Mouse (Mus musculus) left cerebral cortex, adult 6 months (tissue): Measurements from ENCODE around the gene Gm28551. TPM values are rescaled to one million over a fixed set of nuclear protein-coding genes. Genes with fewer than 3 reads are reported as not detected.

Source experiments
- long read RNA-seq, 2 experiments: library from polyadenylated mRNA; unstranded; transcript quantifications; one replicate each; pipeline ENCODE4 v2.0.0; 2019 to 2020
- polyA plus RNA-seq: library from polyadenylated mRNA; unstranded; fragments of <200 nt; fragmentation: Nextera tagmentation; gene quantifications from 2 replicates; pipeline ENCODE4 v1.2.3, GENCODE M21; 2021

Gene Gm28551
- 0.39 and 0.58 TPM in 2 replicates for polyA plus RNA-seq
- long read RNA-seq, experiment 1, partial matches to known transcripts, result 0 of 6 reads
- long read RNA-seq, experiment 1, other reads (novel, unspliced or antisense), result 4 of 6 reads
- long read RNA-seq, experiment 2, result 0 reads

GRCm38 (mm10) chr1:53352327-53353261, at the start of gene Gm28551, which contains the start of the genes Asdurf and Asnsd1:
TSS of gene Gm28551 (minus strand) at chr1:53352667.
TSS of gene Asdurf (minus strand) at chr1:53352619.
TSS of gene Asnsd1 (minus strand) at chr1:53352752.

GRCm38 (mm10) chr1:53312989-53313967, 39.2 kb downstream of the Gm28551 start, which contains the start of gene Osgepl1:
TSS of gene Osgepl1 (plus strand) at chr1:53313624.

GRCm38 (mm10) chr1:53296581-53297383, 55.7 kb downstream of the Gm28551 start, which contains the start of the genes Pms1, Ormdl1 and Gm28778:
TSS of gene Pms1 (minus strand) at chr1:53297018.
TSS of gene Ormdl1 (plus strand) at chr1:53297095.
TSS of gene Gm28778 (plus strand) at chr1:53297111.

Other genes starting within 250 kb of the Gm28551 start
- gene 1700019A02Rik, start 165.0 kb downstream of the Gm28551 start, polyA plus RNA-seq, result not detected in 2 replicates
- 4.6 and 6.2 TPM in 2 replicates for gene Pms1, start 55.6 kb downstream of the Gm28551 start, polyA plus RNA-seq
- 12.0 and 16.6 TPM in 2 replicates for gene Ormdl1, start 55.6 kb downstream of the Gm28551 start, polyA plus RNA-seq
- gene Gm28778, start 55.6 kb downstream of the Gm28551 start, polyA plus RNA-seq, result 0.26 and 0.80 TPM in 2 replicates
- gene Osgepl1, start 39.0 kb downstream of the Gm28551 start, polyA plus RNA-seq, result 17.4 and 18.7 TPM in 2 replicates
- gene Asdurf, start within 50 bp of the Gm28551 start, polyA plus RNA-seq, result 1.6 TPM in 2 replicates
- gene Asnsd1, start 85 bp upstream of the Gm28551 start, polyA plus RNA-seq, result 23.5 and 23.6 TPM in 2 replicates